Mouse (Mus musculus): Measurements from ENCODE around the gene Elk3.

Elk3 gene

GRCm38 (mm10) chr10:93201846-93202458, 109.0 kb downstream of the Elk3 start:
- in situ Hi-C loops (cut with MboI; ENCODE audit: low sequenced_read_pairs) = no loop called here

DNA sequence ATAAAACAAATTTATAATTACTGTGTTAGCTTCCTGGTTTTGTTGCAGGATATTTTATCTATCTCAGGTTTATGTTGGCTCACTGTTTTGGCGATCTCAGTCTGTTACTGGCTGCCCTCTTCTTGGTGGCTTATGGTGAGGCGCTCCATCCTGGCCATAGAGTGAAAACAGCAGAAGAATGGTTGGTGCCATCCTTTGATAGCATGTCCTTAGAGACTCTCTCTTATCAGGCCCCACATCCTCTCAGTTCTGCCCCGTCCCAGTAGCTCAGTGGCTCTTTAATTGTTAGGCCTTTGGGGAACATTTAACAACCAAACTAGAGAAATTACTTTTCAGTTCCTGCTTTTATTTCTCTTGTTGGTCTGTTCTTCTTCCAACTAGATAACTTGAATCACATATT, 112.0 kb downstream of the Elk3 start:
- in situ Hi-C loops (cut with MboI; ENCODE audit: low sequenced_read_pairs) = no loop called here
